Mouse (Mus musculus) embryonic facial prominence, embryonic 12.5 days (tissue): ENCODE data around the gene Gm20661. TPM values are rescaled to one million over a fixed set of nuclear protein-coding genes. Genes with fewer than 3 reads are reported as not detected.
A peak's percentile ranks its signal among the peaks of the same experiment; 100 is the strongest.

Source experiments
- ATAC-seq: fragments of 200-750 bp; cut with Nextera tagmentation; 2 replicates; pipeline ENCODE4 v1.8.0; 2017; ENCODE audit not compliant: insufficient number of reproducible peaks, insufficient read depth, low FRiP score, low TSS enrichment
- H3K27ac ChIP-seq: fragments of 300-500 bp; sonication (generic); 2 replicates; pipeline ENCODE4 v1.5.1; 2016; ENCODE audit warnings: mild to moderate bottlenecking
- H3K27me3 ChIP-seq: fragments of 300-500 bp; sonication (generic); 2 replicates; pipeline ENCODE4 v1.6.1; 2016; ENCODE audit warnings: mild to moderate bottlenecking, moderate library complexity
- H3K36me3 ChIP-seq: fragments of 300-500 bp; sonication (generic); 2 replicates; pipeline ENCODE4 v1.6.1; 2016; ENCODE audit warnings: mild to moderate bottlenecking
- H3K4me1 ChIP-seq: fragments of 300-500 bp; sonication (generic); 2 replicates; pipeline ENCODE4 v1.6.1; 2016
- H3K4me2 ChIP-seq: fragments of 300-500 bp; sonication (generic); replicated peaks from 2 replicates; pipeline ENCODE4 v1.6.1; 2016; ENCODE audit warnings: mild to moderate bottlenecking, moderate library complexity
- H3K4me3 ChIP-seq: fragments of 300-500 bp; sonication (generic); 2 replicates; pipeline ENCODE4 v1.5.1; 2016; ENCODE audit warnings: mild to moderate bottlenecking
- H3K9ac ChIP-seq: fragments of 300-500 bp; sonication (generic); 2 replicates; pipeline ENCODE4 v1.6.1; 2016; ENCODE audit warnings: mild to moderate bottlenecking, moderate library complexity
- H3K9me3 ChIP-seq: fragments of 300-500 bp; sonication (generic); 2 replicates; pipeline ENCODE4 v1.6.1; 2016; ENCODE audit warnings: mild to moderate bottlenecking, moderate library complexity
- WGBS: fragments of 180-500 bp; shearing (Covaris S2); methylation state at CpG from one replicate; pipeline ENCODE4 v1.1.7; 2016; 5-methylcytosine and 5-hydroxymethylcytosine counted together
- polyA plus RNA-seq: library from polyadenylated mRNA; unstranded; fragments of >200 nt; fragmentation: Nextera tagmentation; extraction: Ambion mirVana; gene quantifications from 2 replicates; pipeline ENCODE4 v1.2.1, GENCODE M21; 2016

The Gm20661 gene
- polyA plus RNA-seq, result 8.8 and 11.0 TPM in 2 replicates

GRCm38 (mm10) chr9:107982681-107983346 lies at the start of gene Gm20661:
Gene Gm20661 (plus strand): TSS chr9:107983058.
- 14% methylated on average over 13 of the region's 14 CpGs for WGBS
- peak within 1 kb of the TSS; percentile 87 for H3K4me3 ChIP-seq
- H3K36me3 ChIP-seq, result no peaks in the 10 kb centered on the region
- peaks cover 48% of the 10 kb centered on the region for H3K4me1 ChIP-seq
- H3K9me3 ChIP-seq, result no peaks in the 10 kb centered on the region
- peak within 1 kb of the TSS; percentile 98 for H3K27ac ChIP-seq
- peak within 1 kb of the TSS; percentile 88 for H3K9ac ChIP-seq
- no peaks in the 10 kb centered on the region for H3K27me3 ChIP-seq
- ATAC-seq, result peak; percentile 75
- peak within 1 kb of the TSS; percentile 88 for H3K4me2 ChIP-seq

GRCm38 (mm10) chr9:107934146-107934545 lies 48.7 kb upstream of the Gm20661 start:
- ATAC-seq, result no peak
- no peak overlapping the region for H3K9ac ChIP-seq
- H3K27ac ChIP-seq, result no peak overlapping the region
- peaks cover 28% of the 10 kb centered on the region for H3K27me3 ChIP-seq
- 86% methylated on average over 11 of the region's 11 CpGs for WGBS
- no peaks in the 10 kb centered on the region for H3K36me3 ChIP-seq
- no peak overlapping the region for H3K4me3 ChIP-seq
- no peaks in the 10 kb centered on the region for H3K9me3 ChIP-seq
- H3K4me2 ChIP-seq, result no peak overlapping the region
- H3K4me1 ChIP-seq, result peaks cover 15% of the 10 kb centered on the region

- peaks cover 28% of the 10 kb centered on the region for H3K27me3 ChIP-seq
- H3K9me3 ChIP-seq, result no peaks in the 10 kb centered on the region
- WGBS, result 9% methylated on average over 3 of the region's 3 CpGs
- H3K4me3 ChIP-seq, result peak within 1 kb of the TSS; percentile 53
- ATAC-seq, result no peak
- H3K9ac ChIP-seq, result peak within 1 kb of the TSS; percentile 56
- H3K4me2 ChIP-seq, result peak within 1 kb of the TSS; percentile 92
- peaks cover 15% of the 10 kb centered on the region for H3K4me1 ChIP-seq
- H3K36me3 ChIP-seq, result no peaks in the 10 kb centered on the region
- H3K27ac ChIP-seq, result no peak within 1 kb of the TSS
Observed at GRCm38 (mm10) chr9:107935374-107935773, 47.5 kb upstream of the Gm20661 start, which contains the start of gene Camkv. Gene Camkv (plus strand): TSS chr9:107935674.

GRCm38 (mm10) chr9:107935790-107936214 lies 47.1 kb upstream of the Gm20661 start:
- Histone ChIP-seq H3K27me3 (peaks cover 28% of the 10 kb centered on the region), H3K9ac (peak overlapping the region; percentile 56), H3K36me3 (no peaks in the 10 kb centered on the region), H3K9me3 (no peaks in the 10 kb centered on the region), H3K4me1 (peaks cover 15% of the 10 kb centered on the region), H3K4me3 (peak overlapping the region; percentile 53), H3K4me2 (peak overlapping the region; percentile 92), H3K27ac (no peak overlapping the region)
- WGBS, result under 1% methylated on average over 41 of the region's 41 CpGs
- ATAC-seq, result no peak

GRCm38 (mm10) chr9:107936215-107936822 lies 46.5 kb upstream of the Gm20661 start:
- Histone ChIP-seq H3K27me3 (peaks cover 28% of the 10 kb centered on the region), H3K4me1 (peaks cover 15% of the 10 kb centered on the region), H3K36me3 (no peaks in the 10 kb centered on the region), H3K27ac (no peak overlapping the region), H3K9ac (peak overlapping the region; percentile 56), H3K9me3 (no peaks in the 10 kb centered on the region), H3K4me2 (peak overlapping the region; percentile 92), H3K4me3 (peak overlapping the region; percentile 53)
- under 1% methylated on average over 29 of the region's 29 CpGs for WGBS
- ATAC-seq, result no peak

GRCm38 (mm10) chr9:107936831-107937230 lies 46.0 kb upstream of the Gm20661 start:
- 0 out of 2 replicates have a peak overlapping the region, but pooled peaks have one; percentile 56 for H3K9ac ChIP-seq

GRCm38 (mm10) chr9:107947241-107948194 lies 35.3 kb upstream of the Gm20661 start:
- Histone ChIP-seq H3K4me3 (no peak overlapping the region), H3K4me2 (no peak overlapping the region), H3K27me3 (no peaks in the 10 kb centered on the region), H3K36me3 (no peaks in the 10 kb centered on the region), H3K9ac (no peak overlapping the region), H3K9me3 (no peaks in the 10 kb centered on the region), H3K27ac (no peak overlapping the region), H3K4me1 (peaks cover 12% of the 10 kb centered on the region)
- WGBS, result 90% methylated on average over 31 of the region's 31 CpGs
- ATAC-seq, result no peak

More at GRCm38 (mm10) chr9:107936831-107937230, 46.0 kb upstream of the Gm20661 start:
- H3K27me3 ChIP-seq, result peaks cover 28% of the 10 kb centered on the region
- H3K4me3 ChIP-seq, result peak overlapping the region; percentile 53
- H3K4me2 ChIP-seq, result peak overlapping the region; percentile 92
- 14% methylated on average over 3 of the region's 3 CpGs for WGBS
- no peaks in the 10 kb centered on the region for H3K9me3 ChIP-seq
- H3K36me3 ChIP-seq, result no peaks in the 10 kb centered on the region
- H3K27ac ChIP-seq, result no peak overlapping the region
- H3K4me1 ChIP-seq, result peaks cover 15% of the 10 kb centered on the region
- ATAC-seq, result no peak

GRCm38 (mm10) chr9:107949184-107949921 lies 33.5 kb upstream of the Gm20661 start:
- Histone ChIP-seq H3K9me3 (no peaks in the 10 kb centered on the region), H3K27ac (no peak overlapping the region), H3K27me3 (no peaks in the 10 kb centered on the region), H3K4me3 (no peak overlapping the region), H3K4me1 (peaks cover 12% of the 10 kb centered on the region), H3K9ac (no peak overlapping the region), H3K4me2 (no peak overlapping the region), H3K36me3 (no peaks in the 10 kb centered on the region)
- WGBS, result 77% methylated on average over 13 of the region's 13 CpGs
- ATAC-seq, result no peak

GRCm38 (mm10) chr9:107949922-107950235 lies 33.0 kb upstream of the Gm20661 start, which contains the start of gene Traip:
Gene Traip (plus strand): TSS chr9:107950136.
- Histone ChIP-seq H3K4me2 (peak within 1 kb of the TSS; percentile 78), H3K4me1 (peaks cover 12% of the 10 kb centered on the region), H3K4me3 (peak within 1 kb of the TSS; percentile 78), H3K36me3 (no peaks in the 10 kb centered on the region), H3K9me3 (no peaks in the 10 kb centered on the region), H3K9ac (peak within 1 kb of the TSS; percentile 64), H3K27ac (peak within 1 kb of the TSS; percentile 63; the same call in 1 of the 2 replicates), H3K27me3 (no peaks in the 10 kb centered on the region)
- ATAC-seq, result no peak
- 83% methylated on average over 10 of the region's 10 CpGs for WGBS

GRCm38 (mm10) chr9:107950460-107951355 lies 32.1 kb upstream of the Gm20661 start:
- no peaks in the 10 kb centered on the region for H3K27me3 ChIP-seq
- peaks cover 12% of the 10 kb centered on the region for H3K4me1 ChIP-seq
- H3K9ac ChIP-seq, result peak overlapping the region; percentile 64
- 15% methylated on average over 45 of the region's 45 CpGs for WGBS
- peak overlapping the region; percentile 78 for H3K4me3 ChIP-seq
- ATAC-seq, result peak; percentile 89
- no peaks in the 10 kb centered on the region for H3K36me3 ChIP-seq
- H3K9me3 ChIP-seq, result no peaks in the 10 kb centered on the region
- peak overlapping the region; percentile 78 for H3K4me2 ChIP-seq
- H3K27ac ChIP-seq, result peak overlapping the region; percentile 63; the same call in 1 of the 2 replicates
